8 mouse cellular contexts compared by ENCODE assay signal in the genomic region with DNA sequence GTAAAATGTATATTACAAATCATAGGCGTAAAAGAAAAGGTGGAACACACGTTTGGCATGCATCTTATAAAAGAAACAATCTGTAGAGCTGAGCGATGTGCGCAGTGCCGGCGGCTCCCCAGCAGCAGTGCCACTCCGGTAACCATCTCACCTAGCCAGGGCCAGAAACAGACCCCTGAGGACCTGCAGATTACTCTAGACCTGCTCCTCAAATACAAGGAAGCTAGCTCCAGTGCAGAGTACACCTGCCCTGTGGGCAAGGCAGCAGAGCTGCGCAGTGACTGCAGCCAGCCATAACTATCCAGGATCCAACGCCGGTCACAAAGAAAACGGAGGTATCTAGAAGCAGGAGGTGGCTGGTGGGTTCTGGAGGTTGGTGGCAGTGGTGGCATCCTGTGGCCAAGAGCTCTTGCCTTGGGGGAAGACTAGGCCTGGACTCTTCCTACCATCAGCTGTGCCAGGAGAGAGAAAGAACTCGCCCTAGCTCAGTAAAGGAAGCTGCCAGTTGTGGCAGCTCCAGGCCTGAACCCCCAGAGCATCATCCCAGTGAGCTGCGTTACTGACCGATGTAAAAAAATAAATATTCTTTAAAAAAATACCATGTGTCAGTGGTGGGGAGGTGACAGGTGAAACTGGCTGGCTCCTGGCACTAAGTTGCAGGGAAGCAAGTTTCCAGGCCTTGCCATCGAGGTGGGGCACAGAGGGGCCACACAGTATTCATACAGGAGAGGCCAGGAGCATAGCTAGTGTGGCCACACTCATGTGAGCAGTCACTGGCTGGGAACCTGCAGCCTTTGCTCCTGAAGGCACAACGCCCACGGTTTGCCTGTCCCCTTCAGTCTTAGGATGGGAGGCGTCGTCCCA. TPM values are rescaled to one million over a fixed set of nuclear protein-coding genes. Genes with fewer than 3 reads are reported as not detected.
A peak's percentile ranks its signal among the peaks of the same experiment; 100 is the strongest.
DNase-seq lines count a peak whose midpoint lies in the region; ATAC-seq and TF ChIP-seq lines count a peak whose summit lies in the region.

No protein-coding gene starts in this region.

- H3K9me3 ChIP-seq in erythroblast, embryonic 14.5 days (ENCODE audit: control insufficient read depth, low read length): no peaks in the 10 kb centered on the region
- H3K9me3 ChIP-seq in hindbrain, embryonic 13.5 days: no peaks in the 10 kb centered on the region
- no peaks in the 10 kb centered on the region for H3K9me3 ChIP-seq in liver, embryonic 15.5 days (replicated peaks)

- POLR2A ChIA-PET in Patski (lab: Charles Lee): no interaction called here

- no peaks in the 10 kb centered on the region for H3K27me3 ChIP-seq in erythroblast, embryonic 14.5 days (ENCODE audit: control insufficient read depth)
- no peaks in the 10 kb centered on the region for H3K27me3 ChIP-seq in Patski
- no peaks in the 10 kb centered on the region for H3K27me3 ChIP-seq in hindbrain, embryonic 13.5 days
- no peaks in the 10 kb centered on the region for H3K27me3 ChIP-seq in liver, embryonic 15.5 days

- peak; percentile 22 for DNase-seq in Patski (ENCODE audit: low read depth, low spot score)
- DNase-seq in thymus, adult 18-20 months: no peak
- DNase-seq in adrenal gland, adult 8-10 months: no peak
- no peak for DNase-seq in adrenal gland, adult 2 months

- H3K36me3 ChIP-seq in erythroblast, embryonic 14.5 days (ENCODE audit: control insufficient read depth): peaks cover 75% of the 10 kb centered on the region
- peaks cover 62% of the 10 kb centered on the region for H3K36me3 ChIP-seq in hindbrain, embryonic 13.5 days
- peaks cover 50% of the 10 kb centered on the region for H3K36me3 ChIP-seq in liver, embryonic 15.5 days (replicated peaks)

- ATAC-seq in erythroblast, adult 5-6 weeks (replicated peaks; ENCODE audit: low FRiP score, poor library complexity, severe bottlenecking): no peak
- ATAC-seq in Patski: no peak
- no peak for ATAC-seq in hindbrain, embryonic 13.5 days (ENCODE audit: low FRiP score)
- no peak for ATAC-seq in liver, embryonic 15.5 days (ENCODE audit: insufficient read depth)

- in situ Hi-C loops in Patski (cut with MboI; ENCODE audit: low pct_unique_long_range_greater_than_20kb): no loop called here

- peaks cover 41% of the 10 kb centered on the region for H3K4me1 ChIP-seq in erythroblast, embryonic 14.5 days (ENCODE audit: control insufficient read depth)
- H3K4me1 ChIP-seq in hindbrain, embryonic 13.5 days (replicated peaks): peaks cover 30% of the 10 kb centered on the region
- H3K4me1 ChIP-seq in liver, embryonic 15.5 days (replicated peaks): peaks cover 23% of the 10 kb centered on the region

- H3K9ac ChIP-seq in hindbrain, embryonic 13.5 days: peak overlapping the region; percentile 44; the same call in 1 of the 2 replicates
- 0 out of 2 replicates have a peak overlapping the region, but pooled peaks have one; percentile 6 for H3K9ac ChIP-seq in liver, embryonic 15.5 days

- peak overlapping the region; percentile 89 for H3K4me3 ChIP-seq in erythroblast, embryonic 14.5 days (replicated peaks)
- H3K4me3 ChIP-seq in hindbrain, embryonic 13.5 days: peak overlapping the region; percentile 78; the same call in 1 of the 2 replicates
- H3K4me3 ChIP-seq in liver, embryonic 15.5 days (replicated peaks): peak overlapping the region; percentile 99

- CTCF ChIA-PET in Patski (lab: Charles Lee): interaction anchor here (0.8 to 0.9 kb wide), 3 partner anchors 80 to 93 kb away, joined by 3 read pairs; no protein-coding TSS in a partner anchor

- TF ChIP-seq CTCF in Patski (IDR thresholded peaks at IDR 0.05): no peak

- 90% methylated on average over 19 of the region's 19 CpGs for WGBS in hindbrain, embryonic 13.5 days
- WGBS in liver, embryonic 15.5 days (ENCODE audit: insufficient replicate concordance): 86% methylated on average over 19 of the region's 19 CpGs

- peak overlapping the region; percentile 40 for H3K4me2 ChIP-seq in hindbrain, embryonic 13.5 days
- peak overlapping the region; percentile 98 for H3K4me2 ChIP-seq in liver, embryonic 15.5 days

- peak overlapping the region; percentile 52 for H3K27ac ChIP-seq in hindbrain, embryonic 13.5 days
- H3K27ac ChIP-seq in liver, embryonic 15.5 days (replicated peaks): peak overlapping the region; percentile 88

RNA-seq across cellular contexts. Expression of gene Timm13, which starts 0.9 kb away (rescaled TPM):
- 29.2 and 32.1 TPM in 2 replicates for polyA plus RNA-seq in erythroblast, embryonic 14.5 days (2012)
- 12.1 and 17.6 TPM in 2 replicates for total RNA-seq in erythroblast, adult 5-6 weeks (2015; ENCODE audit: low replicate concordance)
- 14.1 and 24.7 TPM in 2 replicates for total RNA-seq in erythroblast, adult 5-6 weeks (2017; ENCODE audit: low replicate concordance)
- 253 TPM for polyA plus RNA-seq in Patski (2021)
- polyA plus RNA-seq in hindbrain, embryonic 13.5 days (2015; fragmentation: Nextera tagmentation; extraction: Ambion mirVana): 333 and 336 TPM in 2 replicates
- 163 and 165 TPM in 2 replicates for polyA plus RNA-seq in liver, embryonic 15.5 days (2015; fragmentation: Nextera tagmentation; extraction: Ambion mirVana)
- 100 to 1,000 TPM; 154 to 235 (median 185) TPM for total RNA-seq in adrenal gland, adult 8-10 months (2022)
- total RNA-seq in adrenal gland, adult 2 months (2021): 100 to 1,000 TPM; 174 to 231 TPM
- 236 and 243 TPM in 2 replicates for polyA plus RNA-seq in adrenal gland, adult 2 months (2012; rRNA removed)

RNA-seq across cellular contexts. Expression of gene Lmnb2, which starts 16.4 kb away (rescaled TPM):
- 1.1 and 1.3 TPM in 2 replicates for polyA plus RNA-seq in erythroblast, embryonic 14.5 days (2012)
- total RNA-seq in erythroblast, adult 5-6 weeks (2015; ENCODE audit: low replicate concordance): 2.7 and 7.3 TPM in 2 replicates
- 9.3 and 9.7 TPM in 2 replicates for total RNA-seq in erythroblast, adult 5-6 weeks (2017; ENCODE audit: low replicate concordance)
- polyA plus RNA-seq in Patski (2021): 24.7 TPM
- polyA plus RNA-seq in hindbrain, embryonic 13.5 days (2015; fragmentation: Nextera tagmentation; extraction: Ambion mirVana): 41.5 and 43.9 TPM in 2 replicates
- polyA plus RNA-seq in liver, embryonic 15.5 days (2015; fragmentation: Nextera tagmentation; extraction: Ambion mirVana): 11.0 and 12.4 TPM in 2 replicates
- total RNA-seq in adrenal gland, adult 8-10 months (2022): 10 to 100 TPM; 10.0 to 17.2 (median 15.2) TPM
- 10 to 100 TPM; 10.8 to 11.4 TPM for total RNA-seq in adrenal gland, adult 2 months (2021)
- 16.2 and 17.9 TPM in 2 replicates for polyA plus RNA-seq in adrenal gland, adult 2 months (2012; rRNA removed)

RNA-seq across cellular contexts. Expression of gene Gadd45b, which starts 28.2 kb away (rescaled TPM):
- 0.15 and 0.16 TPM in 2 replicates for polyA plus RNA-seq in erythroblast, embryonic 14.5 days (2012)
- 2.3 and 10.6 TPM in 2 replicates for total RNA-seq in erythroblast, adult 5-6 weeks (2015; ENCODE audit: low replicate concordance)
- 3.2 and 4.9 TPM in 2 replicates for total RNA-seq in erythroblast, adult 5-6 weeks (2017; ENCODE audit: low replicate concordance)
- 53.8 TPM for polyA plus RNA-seq in Patski (2021)
- polyA plus RNA-seq in hindbrain, embryonic 13.5 days (2015; fragmentation: Nextera tagmentation; extraction: Ambion mirVana): 8.0 and 8.1 TPM in 2 replicates
- polyA plus RNA-seq in liver, embryonic 15.5 days (2015; fragmentation: Nextera tagmentation; extraction: Ambion mirVana): 3.8 and 4.0 TPM in 2 replicates
- total RNA-seq in adrenal gland, adult 8-10 months (2022): 100 to 1,000 TPM in 1 of 4 experiments, 10 to 100 TPM in 3; 17.5 to 112 (median 73.6) TPM
- total RNA-seq in adrenal gland, adult 2 months (2021): 10 to 100 TPM; 25.6 to 84.9 TPM
- 37.6 and 50.8 TPM in 2 replicates for polyA plus RNA-seq in adrenal gland, adult 2 months (2012; rRNA removed)

RNA-seq across cellular contexts. Expression of gene Tmprss9, which starts 30.0 kb away (rescaled TPM):
- polyA plus RNA-seq in erythroblast, embryonic 14.5 days (2012): 0.02 and 0.03 TPM in 2 replicates
- not detected in 2 replicates for total RNA-seq in erythroblast, adult 5-6 weeks (2015; ENCODE audit: low replicate concordance)
- total RNA-seq in erythroblast, adult 5-6 weeks (2017; ENCODE audit: low replicate concordance): 0.17 TPM in 1 of 2 replicates, not detected in the other
- polyA plus RNA-seq in Patski (2021): 0.04 TPM
- polyA plus RNA-seq in hindbrain, embryonic 13.5 days (2015; fragmentation: Nextera tagmentation; extraction: Ambion mirVana): 0.13 and 0.17 TPM in 2 replicates
- polyA plus RNA-seq in liver, embryonic 15.5 days (2015; fragmentation: Nextera tagmentation; extraction: Ambion mirVana): 0.05 TPM in 1 of 2 replicates, not detected in the other
- under 1 TPM in 1 of 4 experiments, not detected in 3; 0.18 TPM for total RNA-seq in adrenal gland, adult 8-10 months (2022)
- total RNA-seq in adrenal gland, adult 2 months (2021): not detected
- 0.18 and 0.21 TPM in 2 replicates for polyA plus RNA-seq in adrenal gland, adult 2 months (2012; rRNA removed)

RNA-seq across cellular contexts. Expression of gene Sppl2b, which starts 46.6 kb away (rescaled TPM):
- 56.0 and 60.5 TPM in 2 replicates for polyA plus RNA-seq in erythroblast, embryonic 14.5 days (2012)
- total RNA-seq in erythroblast, adult 5-6 weeks (2015; ENCODE audit: low replicate concordance): 225 and 274 TPM in 2 replicates
- 343 and 430 TPM in 2 replicates for total RNA-seq in erythroblast, adult 5-6 weeks (2017; ENCODE audit: low replicate concordance)
- polyA plus RNA-seq in Patski (2021): 36.8 TPM
- 63.6 and 68.8 TPM in 2 replicates for polyA plus RNA-seq in hindbrain, embryonic 13.5 days (2015; fragmentation: Nextera tagmentation; extraction: Ambion mirVana)
- 63.9 and 69.6 TPM in 2 replicates for polyA plus RNA-seq in liver, embryonic 15.5 days (2015; fragmentation: Nextera tagmentation; extraction: Ambion mirVana)
- total RNA-seq in adrenal gland, adult 8-10 months (2022): 10 to 100 TPM; 28.1 to 45.3 (median 36.1) TPM
- 10 to 100 TPM; 28.5 to 35.2 TPM for total RNA-seq in adrenal gland, adult 2 months (2021)
- polyA plus RNA-seq in adrenal gland, adult 2 months (2012; rRNA removed): 114 and 116 TPM in 2 replicates
